Mouse (Mus musculus): Measurements from ENCODE around the gene Sord.

DNA sequence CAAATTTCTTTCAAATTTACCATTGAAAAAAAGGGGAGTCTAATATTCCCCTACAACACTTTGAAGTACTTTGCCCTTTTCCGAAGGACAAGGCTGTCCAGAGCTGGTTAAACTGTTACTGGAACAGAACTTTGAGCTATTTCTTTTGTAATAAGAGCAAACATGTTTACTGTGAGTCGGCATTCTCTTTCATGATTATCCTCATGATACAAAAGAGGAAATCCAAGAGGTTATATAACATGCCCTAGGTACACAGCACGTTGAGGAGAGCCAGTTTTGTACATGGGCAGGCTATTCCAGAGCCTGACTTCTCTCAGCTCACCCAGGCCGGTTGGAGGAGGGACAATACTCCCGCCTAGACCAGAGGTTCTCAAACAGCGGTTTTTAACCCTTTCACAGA, 7.4 kb downstream of the Sord start:
- TF ChIP-seq CTCF (IDR thresholded peaks at IDR 0.05; ENCODE audit: low read depth, low read length) (no peak), POLR2A (IDR thresholded peaks at IDR 0.05; ENCODE audit: borderline replicate concordance, low read depth, low read length) (no peak)
